Mouse (Mus musculus) erythroid progenitor cell, adult 5-6 weeks (primary cell): ENCODE results near the gene Paxx. TPM values are rescaled to one million over a fixed set of nuclear protein-coding genes. Genes with fewer than 3 reads are reported as not detected.
A peak's percentile ranks its signal among the peaks of the same experiment; 100 is the strongest.

Experiments
- ATAC-seq: replicated peaks from 2 replicates; pipeline ENCODE4 v1.8.0; 2016; ENCODE audit warnings: moderate number of reproducible peaks, mild to moderate bottlenecking, moderate TSS enrichment, inconsistent platforms; ENCODE audit not compliant: poor library complexity, low FRiP score, severe bottlenecking
- total RNA-seq, 2 experiments: library from RNA; stranded (forward) in 1 of 2; stranded (reverse) in 1 of 2; fragments of 150-400 nt in 1 of 2; fragments of 186-747, 209-891 nt in 1 of 2; gene quantifications; 2 replicates each; pipeline versions ENCODE4 v1.2.3 to v1.2.4; 2015 to 2017; ENCODE audit warnings: low replicate concordance in 2 of 2

Gene Paxx
- total RNA-seq, 2 experiments from 2014 or later = 17.6 TPM; not detected in 1

DNA sequence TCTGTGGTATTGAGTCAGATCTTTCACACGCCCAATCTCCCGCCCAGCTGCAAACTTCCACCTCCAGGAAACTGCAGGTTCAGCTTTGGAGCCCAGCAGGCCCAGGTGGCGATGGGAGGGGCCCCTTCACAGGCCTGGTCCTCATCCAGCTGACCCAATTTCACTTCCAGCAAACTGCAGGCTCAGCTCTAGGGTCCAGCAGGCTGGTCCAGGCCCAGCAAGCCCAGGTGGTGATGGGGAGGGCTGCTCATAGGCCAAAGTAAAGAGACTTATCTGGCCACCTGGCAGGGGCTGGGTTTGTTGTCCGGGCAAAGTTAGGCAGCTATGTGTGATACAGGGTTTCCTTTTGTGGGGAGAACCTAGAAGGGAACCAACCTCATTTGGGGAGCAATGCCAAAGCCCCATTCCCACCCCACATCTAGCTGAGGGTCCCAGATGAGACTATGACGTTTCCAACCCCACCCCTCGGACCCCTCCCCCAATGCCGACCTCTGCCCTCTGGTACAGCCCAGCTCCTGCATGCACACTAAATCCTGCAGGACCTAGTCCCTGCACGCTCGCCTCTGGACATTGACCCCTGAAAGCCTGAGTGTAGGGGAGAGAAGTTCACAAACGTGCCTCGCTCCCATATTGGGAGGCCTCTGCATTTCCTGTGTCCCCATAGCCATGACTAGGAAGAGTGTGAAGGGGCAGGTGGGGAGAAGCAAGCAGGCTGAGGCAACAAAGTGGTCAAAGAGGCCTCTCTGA, 24.2 kb upstream of the Paxx start:
- no peak for ATAC-seq

DNA sequence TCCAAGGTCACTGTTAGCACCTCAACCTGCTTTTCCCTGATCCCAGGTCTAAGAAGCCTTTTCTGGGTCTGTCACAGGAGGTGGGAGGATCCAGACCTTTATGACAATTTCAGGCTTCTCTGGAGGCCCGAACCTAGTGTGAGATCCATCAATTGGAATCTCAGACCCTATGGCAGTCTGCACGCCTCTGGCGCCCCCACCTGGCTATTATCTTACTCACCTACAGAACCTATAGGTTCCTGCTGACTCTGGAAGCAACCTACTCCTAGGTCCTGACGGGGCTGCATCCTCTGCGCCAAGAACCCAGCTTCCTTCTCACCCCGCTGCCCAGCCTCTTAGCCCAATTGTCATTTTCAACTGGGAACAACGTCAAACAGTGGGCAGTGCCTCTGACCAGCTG, 22.1 kb upstream of the Paxx start:
- no peak for ATAC-seq

DNA sequence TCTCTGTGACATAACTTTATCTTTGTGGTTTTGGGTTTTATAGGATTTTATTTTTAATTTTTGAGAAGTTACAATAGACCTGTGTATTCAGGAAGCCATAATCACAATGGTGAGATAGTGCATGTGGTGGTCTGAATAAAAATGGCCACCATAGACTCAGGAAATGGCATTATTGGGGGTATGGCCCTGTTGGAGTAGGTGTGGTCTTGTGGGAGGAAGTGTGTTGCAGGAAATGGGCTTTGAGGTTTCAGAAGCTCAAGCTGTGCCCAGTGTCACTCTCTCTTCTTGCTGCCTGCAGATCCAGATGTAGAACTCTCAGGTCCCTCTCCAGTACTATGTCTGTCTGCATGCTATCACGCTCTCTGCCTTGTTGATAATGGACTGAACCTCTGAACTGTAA, 19.6 kb upstream of the Paxx start:
- no peak for ATAC-seq

DNA sequence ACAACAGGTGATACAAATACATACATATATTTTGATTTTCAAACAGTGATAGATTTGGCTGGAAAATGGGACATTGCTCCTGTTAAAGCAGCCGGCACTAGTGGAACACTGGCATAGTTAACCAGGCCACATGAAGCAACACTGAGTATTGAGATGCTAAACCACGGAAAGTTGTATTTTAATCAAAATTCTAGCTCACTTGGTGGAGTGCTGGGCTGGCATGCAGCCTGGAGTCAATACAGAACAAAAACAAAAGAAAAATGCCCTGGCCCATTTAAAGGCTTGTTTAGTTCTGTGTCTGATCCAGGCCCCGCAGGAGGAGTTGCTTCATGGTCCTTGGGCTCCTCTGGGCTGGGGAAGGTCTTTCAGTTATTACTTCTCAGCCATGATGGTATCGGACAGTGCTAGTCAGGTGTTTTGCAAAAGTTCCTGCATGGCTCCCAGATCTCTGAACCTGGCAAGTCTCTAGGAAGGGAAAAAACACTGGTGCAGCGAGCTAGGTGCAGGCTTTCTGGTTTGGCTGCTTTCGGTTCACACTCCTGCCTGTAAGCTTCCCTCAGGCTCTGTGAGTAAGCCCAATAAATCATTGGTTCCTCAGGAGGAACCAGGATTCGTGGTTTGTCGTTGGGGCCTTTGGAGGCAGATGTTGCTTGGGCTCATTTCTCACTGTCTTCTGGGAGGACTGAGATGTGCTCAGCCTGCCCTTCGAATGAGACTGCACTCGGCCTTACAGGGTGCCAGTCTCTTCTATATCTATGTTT, 18.8 kb upstream of the Paxx start:
- ATAC-seq = no peak

DNA sequence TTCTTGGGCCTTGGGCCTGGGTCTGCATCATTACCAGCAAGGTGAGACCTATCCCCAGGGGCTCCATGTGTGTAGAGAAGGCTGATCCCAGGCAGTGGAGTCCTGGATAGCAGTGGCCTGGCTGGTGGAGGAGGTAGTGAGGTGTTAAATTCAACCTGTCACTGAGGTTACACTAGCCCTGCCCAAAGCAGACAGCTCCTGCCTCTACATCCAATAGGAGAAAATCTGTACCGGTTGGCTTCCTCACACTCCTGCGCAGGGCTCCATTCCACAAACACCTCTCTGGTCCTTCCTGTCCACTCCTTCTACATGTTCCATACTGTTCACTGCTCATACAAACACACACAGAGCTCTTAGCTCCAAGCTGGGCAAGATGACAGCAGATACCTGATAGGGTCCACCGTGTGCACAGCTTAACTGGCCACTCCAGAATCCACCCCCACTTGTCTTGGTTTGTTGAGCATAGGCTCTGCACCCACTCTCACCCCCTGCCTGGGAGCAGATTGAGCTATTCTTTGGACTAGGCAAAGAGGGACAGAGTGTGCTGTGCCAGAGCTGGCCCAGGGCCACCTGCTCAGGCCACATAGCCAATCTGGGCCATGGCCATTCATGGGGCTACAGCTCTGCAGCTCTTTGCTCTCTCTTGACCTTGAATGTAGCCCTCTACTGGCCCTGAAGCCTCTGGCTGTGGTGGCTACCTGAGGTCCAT, 17.2 kb upstream of the Paxx start:
- no peak for ATAC-seq

DNA sequence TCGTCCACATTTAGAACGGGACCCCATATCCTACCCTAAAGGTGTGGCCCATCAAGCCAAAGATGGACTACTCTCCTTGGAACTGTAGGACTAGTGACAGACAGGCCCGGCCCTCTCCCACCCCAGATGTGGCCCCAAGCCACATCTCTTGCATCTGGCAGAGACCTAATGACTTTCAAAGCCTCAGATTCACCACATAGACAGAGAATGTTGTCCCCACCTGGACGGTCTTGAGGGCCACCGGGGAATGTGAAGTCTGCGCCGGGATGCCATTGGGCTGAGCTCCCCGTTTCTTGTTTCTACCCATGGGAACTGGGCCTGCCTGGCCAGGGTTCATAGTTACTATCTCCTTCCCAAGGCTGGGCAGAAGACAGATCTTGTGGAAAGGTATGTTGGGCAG, 16.6 kb upstream of the Paxx start:
- no peak for ATAC-seq

DNA sequence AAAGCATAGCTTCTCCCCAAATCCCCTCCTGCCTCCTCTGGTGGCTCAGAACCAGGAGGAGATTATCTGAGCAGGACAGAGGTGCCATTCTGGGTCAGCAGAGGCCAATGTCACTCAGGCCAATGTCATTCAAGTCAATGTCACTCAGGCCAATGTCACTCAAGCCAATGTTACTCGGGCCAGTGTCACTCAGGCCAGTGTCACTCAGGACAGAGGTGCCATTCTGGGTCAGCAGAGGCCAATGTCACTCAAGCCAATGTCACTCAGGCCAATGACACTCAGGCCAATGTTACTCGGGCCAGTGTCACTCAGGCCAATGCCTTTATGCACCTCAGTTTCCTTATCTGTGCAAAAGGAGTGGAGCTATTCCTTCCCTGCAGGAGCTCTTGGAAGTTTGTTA, 11.7 kb upstream of the Paxx start:
- no peak for ATAC-seq

DNA sequence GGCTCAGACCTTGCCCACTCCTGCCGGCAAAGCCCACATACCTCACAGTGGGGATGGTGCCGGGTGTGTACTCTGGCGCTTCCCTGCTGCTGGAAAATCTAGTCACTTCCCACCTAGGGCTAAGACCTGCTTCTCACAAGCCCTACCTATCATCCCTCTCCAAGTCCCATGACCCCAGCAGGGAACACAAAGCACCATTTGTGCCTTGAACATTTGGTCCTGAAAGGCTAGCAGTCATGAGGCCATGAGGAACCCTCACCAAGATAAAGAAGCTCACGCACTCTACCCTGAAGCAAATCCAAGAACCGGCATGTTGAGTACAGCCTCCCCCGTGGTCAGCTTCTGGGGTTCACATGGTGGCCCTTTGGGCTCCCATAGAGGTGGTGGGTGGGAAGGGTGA, 9.1 kb upstream of the Paxx start, which contains the start of gene Ptgds:
Gene Ptgds (minus strand): TSS at position 78 of the 400 bp plus-strand sequence.
- no peak for ATAC-seq

DNA sequence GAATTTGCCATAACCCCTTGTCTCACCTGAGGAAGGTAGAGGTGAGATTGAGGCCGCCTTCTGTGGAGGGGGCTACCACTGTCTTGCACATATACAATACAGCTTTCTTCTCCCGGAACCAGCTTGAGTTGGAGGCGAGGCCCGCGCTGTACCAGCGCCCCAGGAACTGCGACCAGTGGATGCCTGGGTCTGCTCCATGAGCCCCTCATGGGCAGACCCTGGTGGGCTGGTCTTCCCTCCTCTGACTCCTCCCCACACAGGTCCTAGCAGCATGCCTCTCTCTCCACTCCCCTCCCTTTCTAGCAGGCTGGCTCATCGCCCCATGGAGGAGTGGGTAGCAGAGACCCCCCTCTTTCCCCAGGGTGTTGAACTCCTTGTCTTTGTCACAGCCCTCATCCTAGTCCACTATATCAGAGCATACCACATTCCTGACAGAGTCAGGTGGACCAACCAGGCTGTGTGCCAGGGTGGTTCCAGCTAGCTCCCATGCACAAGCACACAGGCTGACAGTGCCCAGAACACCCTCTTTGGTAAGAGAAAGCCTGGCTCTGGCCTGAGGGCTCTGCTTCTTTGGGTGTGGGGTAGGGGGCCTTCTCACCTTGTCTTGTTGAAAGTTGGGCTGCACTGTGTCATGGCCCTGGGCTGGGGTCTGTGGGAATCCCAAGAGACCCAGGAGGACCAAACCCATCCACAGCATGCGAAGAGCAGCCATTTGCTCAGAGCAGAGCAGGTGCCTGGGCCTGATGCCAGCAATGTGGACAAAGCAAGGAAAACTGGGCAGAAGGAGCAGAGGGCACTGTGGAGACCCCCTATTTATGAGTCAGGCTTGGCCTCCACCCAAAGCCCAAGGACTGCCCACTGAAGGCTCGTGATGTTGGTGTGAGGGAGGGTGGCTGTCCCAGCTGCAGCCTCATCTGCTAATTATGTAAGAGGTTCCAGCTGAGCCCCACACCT, 8.3 kb upstream of the Paxx start:
- no peak for ATAC-seq

DNA sequence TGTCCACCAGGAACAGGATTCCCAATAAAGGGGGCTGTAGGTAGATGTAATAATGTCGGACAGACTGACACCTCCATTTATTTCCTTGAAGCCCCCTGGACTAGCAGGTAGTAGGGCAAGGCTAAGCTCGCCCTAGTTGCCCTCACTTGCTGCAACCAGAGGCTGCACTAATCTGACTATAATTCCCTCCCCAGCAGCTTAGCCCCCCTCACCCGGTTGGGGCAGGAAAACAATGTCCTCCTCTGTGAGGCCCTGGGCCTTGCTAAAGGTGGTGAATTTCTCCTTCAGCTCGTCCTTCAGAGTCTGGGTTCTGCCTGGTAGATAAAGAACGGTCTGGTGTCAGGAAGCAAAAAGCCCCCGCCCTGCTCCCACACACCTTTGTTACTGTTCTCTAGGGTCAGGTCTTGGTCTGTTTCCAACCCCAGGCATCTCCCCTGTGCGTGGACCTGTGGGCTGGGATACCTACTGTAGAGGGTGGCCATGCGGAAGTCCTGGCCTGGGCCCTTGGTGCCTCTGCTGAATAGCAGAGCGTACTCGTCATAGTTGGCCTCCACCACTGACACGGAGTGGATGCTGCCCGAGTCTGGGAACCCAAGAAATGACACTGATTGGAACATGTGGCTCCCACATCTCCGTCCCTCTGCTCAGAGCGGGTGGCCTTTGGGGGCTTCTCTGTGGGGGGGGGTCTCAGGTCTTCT, 6.9 kb upstream of the Paxx start:
- no peak for ATAC-seq

DNA sequence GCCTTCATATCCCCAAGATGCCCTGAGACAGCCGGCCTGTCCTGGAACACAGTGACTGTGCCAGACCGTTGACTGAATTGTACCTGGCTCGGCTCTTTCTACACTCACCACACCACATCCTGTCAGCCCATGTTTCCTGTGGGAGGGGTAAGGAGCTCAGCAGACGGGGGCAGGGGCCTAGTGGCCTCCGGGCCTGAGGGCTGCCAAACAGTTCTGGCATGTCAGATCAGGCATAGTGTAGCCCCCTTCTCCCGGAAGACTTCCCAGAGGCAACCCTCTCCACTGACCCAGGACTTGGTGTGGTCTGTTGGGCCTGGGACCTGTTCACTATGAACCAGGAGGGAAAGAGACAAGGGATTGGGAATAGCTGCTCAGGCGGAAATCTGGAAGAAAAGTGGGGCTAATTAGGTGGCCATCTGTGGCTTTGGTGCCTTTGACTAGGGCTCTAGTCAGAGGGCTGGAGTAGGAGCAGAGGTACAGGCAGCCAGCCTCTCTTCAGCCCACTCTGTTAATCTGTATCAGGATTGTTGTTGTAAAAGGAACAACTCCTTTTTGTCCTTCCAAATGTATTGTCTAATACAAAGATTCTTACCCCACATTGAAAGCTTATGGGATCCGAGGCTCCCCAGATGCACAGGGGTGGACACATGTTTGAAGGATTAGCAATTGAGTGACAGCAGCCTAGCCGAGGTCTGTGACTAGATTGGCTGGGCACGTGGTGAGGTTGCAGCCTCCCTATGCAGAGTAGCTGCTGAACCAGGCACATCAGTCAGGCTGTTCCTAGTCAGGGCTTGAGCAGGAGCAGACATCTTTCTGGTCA, 5.1 kb upstream of the Paxx start:
- ATAC-seq = no peak

DNA sequence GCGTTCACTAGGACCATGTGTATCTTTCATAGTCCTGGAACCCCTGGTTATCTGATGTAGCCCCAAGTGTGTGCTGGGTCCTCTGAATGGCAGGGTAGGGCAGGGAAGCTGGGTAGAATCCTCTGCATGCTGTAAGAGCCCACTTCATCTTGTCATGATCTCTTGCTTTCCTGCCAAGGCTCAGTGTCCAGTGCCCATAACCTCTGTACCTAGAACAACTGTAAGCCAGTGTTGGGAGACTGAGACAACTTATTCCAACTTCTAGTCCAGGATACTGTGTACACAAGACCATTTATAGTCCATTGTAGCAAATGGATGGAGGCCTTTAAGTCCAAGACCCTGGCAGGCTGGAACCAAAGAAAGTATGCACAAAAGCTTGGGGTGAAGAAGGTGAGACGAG, 4.4 kb upstream of the Paxx start:
- no peak for ATAC-seq

DNA sequence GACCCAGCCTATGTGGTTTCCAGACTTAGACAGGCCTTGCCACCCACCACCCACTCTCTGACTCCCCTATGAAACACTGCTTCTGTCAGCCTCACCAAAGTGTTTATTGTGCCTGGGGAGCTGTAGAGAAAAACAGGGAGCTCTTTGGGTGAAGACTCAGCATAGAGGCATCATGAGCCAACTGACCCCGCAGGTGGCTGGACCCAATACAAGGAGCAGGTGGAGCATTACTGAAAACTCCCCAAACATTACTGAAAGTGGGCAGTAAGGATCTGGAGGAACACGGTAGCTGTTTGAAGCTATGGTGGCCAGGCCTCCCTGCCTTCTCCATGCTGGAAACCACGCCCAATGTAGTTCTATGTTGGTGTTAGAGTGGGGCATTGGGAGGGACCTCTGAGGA, 2.7 kb upstream of the Paxx start:
- no peak for ATAC-seq

DNA sequence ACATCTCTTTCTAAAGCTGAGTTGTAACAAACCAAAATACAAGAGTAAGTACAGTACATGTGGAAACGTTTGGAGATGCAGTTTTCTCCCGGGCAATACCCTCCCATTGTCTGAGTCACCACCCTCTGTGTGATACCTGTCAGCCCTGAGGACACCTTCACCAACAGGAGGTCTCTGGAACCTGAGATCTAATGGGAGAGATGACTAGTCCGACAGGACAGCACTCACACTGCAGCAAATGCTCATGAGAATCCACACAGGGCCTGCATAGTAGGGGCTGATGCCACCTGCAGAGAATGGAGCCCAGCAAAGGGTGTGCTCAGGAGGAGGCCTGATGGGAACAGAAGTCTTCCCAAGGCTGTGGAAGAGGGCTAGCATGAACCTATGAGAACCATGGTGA, 513 bp upstream of the Paxx start:
- ATAC-seq = no peak

DNA sequence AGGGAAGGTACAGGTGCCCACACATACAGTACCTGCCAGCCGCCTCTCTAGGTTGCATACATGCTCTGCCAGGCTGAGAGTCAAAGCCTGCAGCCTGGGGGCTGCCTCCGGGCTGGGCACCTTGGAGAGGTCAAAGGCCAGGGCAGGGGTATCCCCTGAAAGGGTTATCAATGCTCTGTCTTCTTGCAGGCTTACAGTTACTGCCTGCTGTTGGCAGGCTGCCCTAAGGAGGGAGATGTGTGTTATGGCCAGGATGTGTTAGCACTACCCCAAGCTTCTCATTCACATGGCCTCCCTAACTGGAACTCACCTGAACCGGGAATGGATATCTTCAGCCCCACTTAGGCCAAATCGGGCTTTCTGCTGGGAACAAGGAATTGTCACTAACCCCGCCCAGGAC, 759 bp downstream of the Paxx start:
- 0 out of 2 replicates have a peak, but pooled peaks have one; percentile 1 for ATAC-seq

DNA sequence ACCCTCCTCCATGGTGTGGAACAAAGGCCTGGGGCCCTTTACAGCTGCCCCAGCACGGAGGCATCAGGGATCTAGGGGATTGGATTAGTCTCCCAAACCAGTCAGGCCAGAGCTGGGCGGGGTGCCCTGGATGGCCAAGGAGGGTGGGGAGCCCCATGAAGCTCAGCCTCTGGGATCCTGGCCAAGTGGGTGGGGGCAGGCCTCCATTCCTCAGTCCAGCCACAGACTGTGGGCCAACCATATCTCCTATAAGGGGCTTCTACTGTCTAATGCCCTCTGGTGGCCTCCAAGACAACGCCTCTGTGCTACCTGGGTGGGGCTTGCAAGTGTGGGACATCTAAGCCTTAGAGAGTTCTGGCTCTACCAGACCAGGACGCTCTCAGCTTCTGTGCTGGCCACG, 2.0 kb downstream of the Paxx start:
- ATAC-seq = no peak

DNA sequence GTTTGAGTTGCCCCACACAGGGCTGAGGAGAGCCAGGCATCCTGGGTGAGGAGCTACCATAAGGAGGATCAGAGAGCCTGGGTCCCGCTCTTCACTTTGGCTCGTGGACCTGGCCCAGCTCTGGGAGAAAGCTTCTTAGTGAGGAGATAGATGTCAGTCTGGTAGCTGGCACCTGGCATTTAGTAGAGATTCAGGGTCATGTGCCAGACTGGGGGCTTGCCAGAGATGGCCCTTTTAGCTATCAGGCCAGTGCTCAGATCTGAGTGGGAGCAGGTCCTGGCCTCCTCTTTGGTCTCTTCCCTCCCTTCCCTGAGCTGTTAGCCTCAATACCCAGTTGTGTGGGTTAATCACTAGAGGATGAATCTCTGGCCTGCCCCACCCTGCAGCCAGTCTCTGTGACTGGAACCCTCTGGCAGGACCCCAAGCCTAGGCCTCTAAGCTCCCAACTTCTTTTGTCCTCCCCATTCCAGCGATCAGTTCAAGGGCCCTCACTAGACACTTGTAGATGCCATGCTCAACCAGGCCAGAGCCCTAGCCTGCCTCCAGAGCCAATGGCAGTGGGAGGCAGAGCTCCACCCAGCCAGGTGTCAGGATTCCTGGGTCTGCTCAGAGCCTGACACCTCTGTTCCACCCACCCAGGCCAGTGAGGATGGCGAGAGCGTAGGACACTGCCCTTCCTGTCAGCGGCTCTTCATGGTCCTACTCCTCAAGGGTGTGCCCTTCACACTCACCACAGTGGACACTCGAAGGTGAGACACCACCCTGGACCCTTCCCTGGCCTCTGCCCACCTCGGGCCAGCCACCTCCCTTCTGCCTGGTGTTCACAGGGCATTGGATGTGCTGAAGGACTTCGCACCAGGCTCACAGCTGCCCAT, 3.6 kb downstream of the Paxx start:
- no peak for ATAC-seq
